Mouse (Mus musculus) monocyte, adult 5-6 weeks (primary cell): ENCODE data around the gene Prss40. TPM values are rescaled to one million over a fixed set of nuclear protein-coding genes. Genes with fewer than 3 reads are reported as not detected.

Experiments used
- total RNA-seq: library from RNA; stranded (forward); fragments of 200-1000, 200-491, 200-594 nt; gene quantifications from 3 replicates; pipeline ENCODE4 v1.2.3, GENCODE M21; 2017

The Prss40 gene
- total RNA-seq, 1 experiment from 2014 or later = not detected

Other genes starting within 250 kb of the Prss40 start
- gene Ccdc115, start 121.3 kb downstream of the Prss40 start, total RNA-seq = 37.3 to 46.3 TPM (median 43.2 TPM) in 3 replicates
- gene Imp4, start 121.1 kb downstream of the Prss40 start, total RNA-seq = 20.7 to 25.3 TPM (median 24.1 TPM) in 3 replicates
- 254 to 418 TPM (median 327 TPM) in 3 replicates for gene Ptpn18, start 101.2 kb downstream of the Prss40 start, total RNA-seq
- gene Prss39, start 62.5 kb downstream of the Prss40 start, total RNA-seq = not detected in 3 replicates
- gene Cfc1, start 25.3 kb downstream of the Prss40 start, total RNA-seq = not detected in 3 replicates
- gene Amer3, start 18.7 kb upstream of the Prss40 start, total RNA-seq = not detected in 3 replicates